Mouse (Mus musculus): ENCODE results near the gene Slc24a4.

The Slc24a4 gene

DNA sequence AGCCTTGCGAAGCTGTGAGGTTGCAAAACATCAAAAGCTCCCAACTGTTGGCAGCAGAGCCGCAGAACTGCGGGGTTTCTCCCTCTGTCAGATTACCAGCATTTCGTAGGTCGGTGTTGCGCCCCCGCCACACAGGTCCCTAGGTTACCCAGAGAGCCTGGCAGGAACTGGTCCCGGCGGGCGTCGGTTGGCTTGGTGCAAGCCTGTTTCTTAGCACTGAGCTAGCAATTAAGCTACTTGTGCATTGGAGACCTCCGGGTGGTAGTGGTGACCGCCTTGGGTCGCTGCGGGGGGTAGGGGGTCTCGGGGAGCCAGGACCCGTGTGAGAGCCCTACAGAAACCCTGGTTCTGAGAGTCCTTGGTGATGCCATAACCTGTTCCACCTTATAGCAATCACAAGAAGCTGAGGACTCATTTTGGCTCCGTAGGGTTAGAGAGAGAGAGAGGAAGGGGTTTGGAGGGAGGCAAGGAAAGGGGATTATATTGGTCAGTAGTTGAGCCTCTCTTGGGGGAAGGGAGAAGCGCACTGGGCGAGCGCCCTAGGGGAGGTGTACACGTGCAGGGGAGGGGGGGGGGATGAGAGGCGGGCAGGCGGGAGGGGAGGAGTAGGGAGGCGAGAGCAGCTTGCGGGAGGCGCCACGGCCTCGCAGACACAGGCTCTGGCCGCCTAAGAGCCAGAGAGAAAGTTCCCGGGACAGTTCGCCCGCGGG lies at the start of gene Slc24a4:
Gene Slc24a4 (plus strand): TSS at position 653 of the 710 bp plus-strand sequence.
- DNase-seq (ENCODE audit: low read depth, low spot score) = peak; percentile 15

DNA sequence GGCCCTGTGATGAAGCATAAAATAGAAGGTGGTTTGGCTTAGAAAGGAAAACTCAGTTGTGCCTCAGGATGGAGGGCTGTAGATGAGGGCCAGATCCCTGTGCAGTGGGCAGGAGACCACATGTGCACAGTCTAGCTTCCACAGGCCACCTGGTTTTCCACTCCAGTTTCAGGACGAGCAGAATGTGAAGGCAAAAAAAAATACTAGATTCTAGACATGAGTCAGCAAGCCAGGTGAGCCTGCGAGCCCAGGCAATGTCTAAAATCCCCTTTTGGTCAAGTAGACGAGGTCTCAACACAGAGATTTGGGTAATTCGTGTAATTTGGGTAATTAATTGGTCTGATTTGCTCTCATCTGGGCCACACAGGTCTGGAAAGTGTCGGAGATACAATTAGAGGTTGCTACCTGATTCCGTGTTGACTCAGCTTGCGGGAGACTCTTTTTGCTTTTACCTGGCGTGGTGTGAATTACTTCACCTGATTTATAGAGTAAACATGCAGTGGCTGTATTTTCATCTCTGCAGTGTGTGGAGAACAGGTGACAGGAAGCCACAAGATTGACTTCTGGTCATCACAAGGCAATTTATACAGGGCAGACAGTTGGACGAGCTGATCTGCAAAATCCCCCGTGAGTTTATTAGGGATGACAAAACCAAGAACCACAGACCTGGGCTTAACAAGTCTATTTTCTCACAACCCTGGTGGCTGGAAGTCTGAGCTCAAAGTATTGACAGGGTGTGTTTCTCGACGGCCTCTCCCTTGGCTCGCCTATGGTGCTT lies 45.7 kb upstream of the Slc24a4 start:
- DNase-seq (ENCODE audit: low read depth, low spot score) = no peak

DNA sequence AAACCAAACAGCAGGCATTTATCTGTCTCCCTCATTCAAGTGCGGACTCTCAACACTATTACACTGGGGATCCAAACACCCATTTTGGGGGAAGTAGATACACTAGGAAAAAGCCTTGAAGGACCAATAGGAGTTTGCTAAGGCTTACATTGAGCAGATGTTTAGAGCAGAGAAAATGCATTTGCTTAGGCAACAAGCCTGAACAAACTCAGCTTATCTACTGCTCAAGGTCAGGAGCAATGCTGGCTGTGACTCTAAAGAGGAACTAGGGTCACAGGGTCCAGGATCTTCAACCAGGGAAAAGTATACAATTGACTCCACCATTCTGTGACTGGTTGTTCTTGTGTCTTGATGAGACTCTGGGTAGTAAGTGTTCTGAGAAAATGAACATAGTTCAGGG lies 38.0 kb upstream of the Slc24a4 start:
- DNase-seq (ENCODE audit: low read depth, low spot score) = no peak

DNA sequence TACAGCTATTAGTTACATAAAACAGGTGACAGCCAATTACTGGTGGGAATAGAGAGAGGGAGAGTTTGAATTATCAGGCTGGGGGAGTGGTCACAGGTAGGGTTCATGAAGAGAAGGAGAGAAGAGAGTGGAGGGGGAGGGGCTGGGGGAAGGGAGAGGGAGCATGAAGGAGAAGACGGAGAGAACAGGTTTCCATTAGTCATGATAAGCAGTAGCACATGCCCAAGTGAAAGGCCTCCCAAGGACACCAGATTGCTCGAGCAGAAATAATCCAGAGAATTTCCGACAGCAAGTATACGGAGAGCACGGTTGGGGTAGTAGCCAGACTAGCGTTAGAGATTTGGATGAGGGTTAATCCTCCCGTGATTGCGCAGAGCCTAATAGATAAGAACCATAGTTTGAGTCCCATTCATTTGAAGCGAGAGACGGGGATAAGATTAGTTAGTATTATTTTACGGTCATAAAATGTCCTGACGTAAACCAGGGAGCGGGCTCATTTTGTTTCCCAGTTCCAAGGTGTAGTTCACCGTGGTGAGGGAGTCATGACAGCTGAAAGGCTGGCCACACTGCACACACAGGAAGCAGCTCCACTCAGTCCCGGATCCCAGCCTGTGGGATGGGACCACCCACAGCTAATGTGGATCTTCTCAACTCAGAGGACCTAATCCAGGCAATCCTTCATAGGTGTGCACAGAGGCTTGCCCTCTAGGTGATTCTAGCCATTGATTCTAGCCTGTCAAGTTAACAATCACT lies 36.0 kb upstream of the Slc24a4 start:
- DNase-seq (ENCODE audit: low read depth, low spot score) = no peak

DNA sequence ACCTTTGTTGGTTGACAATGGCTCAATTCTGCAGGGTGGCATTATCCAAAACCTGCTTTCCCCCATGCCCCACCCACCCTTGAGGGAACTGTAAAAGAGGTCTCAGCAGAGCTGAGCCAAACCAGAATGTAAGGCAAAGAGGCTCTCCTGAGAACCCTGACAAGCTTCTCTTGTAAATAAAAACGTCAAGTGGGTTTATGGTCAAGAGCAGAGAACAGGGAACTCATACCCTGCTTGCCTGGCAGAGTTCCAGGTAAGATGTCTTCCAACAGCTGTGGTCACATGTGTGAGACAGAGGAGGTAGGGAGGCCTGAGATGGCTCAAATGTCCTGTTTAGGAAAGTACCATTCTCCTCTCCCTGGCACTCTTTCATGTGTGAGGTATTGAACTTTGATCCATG lies 22.5 kb upstream of the Slc24a4 start:
- DNase-seq (ENCODE audit: low read depth, low spot score) = no peak

DNA sequence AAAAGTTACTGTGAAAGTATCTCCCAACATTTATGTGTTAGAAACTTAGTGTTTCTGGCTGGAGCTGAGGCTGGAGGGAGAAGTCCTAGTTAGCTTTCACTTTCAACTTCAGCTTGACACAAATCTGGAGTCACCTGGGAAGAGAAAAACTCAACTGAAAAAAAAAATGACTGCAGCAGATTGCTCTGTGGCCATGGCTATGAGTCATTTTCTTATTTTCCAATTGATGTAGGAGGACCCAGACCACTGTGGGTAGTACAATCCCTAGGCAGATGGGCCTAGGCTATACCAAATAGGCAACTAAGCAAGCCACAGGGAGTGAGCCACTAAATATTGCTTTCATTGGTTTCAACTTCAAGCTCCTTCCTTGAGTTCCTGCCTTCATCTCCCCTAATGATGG lies 19.7 kb upstream of the Slc24a4 start:
- no peak for DNase-seq (ENCODE audit: low read depth, low spot score)

DNA sequence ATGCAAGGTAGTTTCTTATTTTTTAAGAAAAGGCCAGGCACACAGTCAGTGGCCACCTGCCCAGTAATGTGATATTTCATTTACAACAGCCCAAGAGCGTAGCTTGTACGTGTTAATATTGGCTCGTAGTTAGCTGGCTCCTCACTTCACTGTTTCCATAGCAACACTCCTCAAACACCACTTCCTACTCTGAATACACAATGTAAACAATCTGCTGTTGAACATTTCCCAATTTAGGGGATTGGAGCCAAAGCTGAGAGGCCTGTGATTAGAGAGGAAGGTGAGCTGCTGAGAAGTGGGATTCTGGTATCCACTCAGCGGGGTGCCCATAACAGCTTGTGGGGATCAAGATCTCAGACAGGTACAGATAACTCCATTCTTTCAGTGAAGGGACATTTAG lies 16.0 kb upstream of the Slc24a4 start:
- no peak for DNase-seq (ENCODE audit: low read depth, low spot score)

DNA sequence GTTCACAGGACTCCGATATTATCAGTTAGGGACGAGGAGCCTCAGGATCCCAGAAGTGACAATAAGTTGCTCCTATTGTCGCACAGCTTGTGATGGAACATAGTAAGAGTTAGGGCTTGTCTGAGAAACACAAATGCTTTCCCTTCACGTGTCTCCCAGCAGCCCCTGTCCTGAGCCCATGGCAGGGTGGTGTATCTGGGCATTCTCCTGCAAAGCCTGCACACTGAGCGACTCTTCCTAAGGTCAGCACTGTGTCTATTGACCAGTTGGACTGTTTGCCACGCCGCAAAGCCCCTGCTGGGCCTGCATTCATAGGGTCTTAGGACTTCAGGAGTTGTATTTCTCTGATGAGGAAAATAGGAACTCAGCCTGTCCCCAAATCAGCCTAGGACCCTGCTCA lies 15.6 kb upstream of the Slc24a4 start:
- DNase-seq (ENCODE audit: low read depth, low spot score) = no peak

DNA sequence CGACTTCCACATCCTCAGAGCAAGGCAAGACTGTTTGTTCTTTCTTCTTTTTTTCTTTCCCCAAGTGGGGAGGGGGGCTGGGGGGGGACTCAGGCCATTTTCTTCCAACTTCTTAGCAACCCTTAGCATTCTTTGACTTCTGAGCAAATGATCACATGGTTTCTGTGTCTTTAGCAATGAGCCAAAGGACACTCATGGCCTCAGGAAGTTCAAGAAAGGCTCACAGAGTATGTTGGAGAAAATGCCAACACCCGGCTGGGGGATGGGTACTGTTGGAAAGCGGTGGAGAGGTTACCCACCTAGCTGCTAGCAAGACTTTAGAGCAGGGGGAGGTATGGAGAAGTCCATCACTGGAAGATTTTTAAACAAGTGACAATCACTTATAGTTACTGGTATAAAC lies 15.1 kb upstream of the Slc24a4 start:
- no peak for DNase-seq (ENCODE audit: low read depth, low spot score)

DNA sequence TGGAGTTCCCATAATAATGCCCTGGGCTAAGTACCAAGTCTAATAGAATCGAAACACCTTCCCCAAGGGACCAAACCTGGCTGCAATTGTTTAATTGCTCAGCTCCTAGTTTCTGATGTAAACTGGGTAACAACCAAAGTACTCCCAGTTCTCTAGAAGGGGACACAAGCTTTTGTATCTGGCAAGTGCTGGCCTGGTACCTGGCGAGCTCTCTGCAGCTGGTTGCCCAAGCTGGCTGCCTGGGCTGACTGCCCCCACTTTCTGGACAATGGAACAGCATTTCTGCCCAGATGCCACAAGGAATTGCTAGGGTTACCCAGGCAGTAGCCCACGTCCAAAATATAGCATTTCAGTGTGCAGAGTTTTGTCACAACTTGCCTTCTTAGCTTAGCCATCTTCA lies 12.0 kb upstream of the Slc24a4 start:
- DNase-seq (ENCODE audit: low read depth, low spot score) = no peak

DNA sequence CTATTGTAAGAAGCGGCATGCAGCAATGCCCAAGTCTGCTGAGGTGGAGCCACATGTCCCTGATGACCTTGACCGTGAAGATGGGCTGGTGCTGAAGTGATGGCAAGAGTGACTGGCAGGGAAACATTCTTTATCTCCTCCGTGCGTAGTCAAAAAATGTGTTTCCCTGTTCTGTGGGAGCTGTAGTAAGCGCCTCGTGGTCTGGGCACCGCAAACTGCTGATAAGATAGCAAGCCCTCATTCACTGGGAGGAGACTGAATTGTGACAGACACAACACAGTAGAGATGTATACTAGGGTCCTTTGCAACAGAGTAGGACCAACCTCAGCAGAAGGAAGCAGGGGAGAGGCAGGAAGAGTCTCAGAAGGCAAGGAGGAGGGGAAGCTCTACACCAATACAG lies 10.5 kb upstream of the Slc24a4 start:
- no peak for DNase-seq (ENCODE audit: low read depth, low spot score)

DNA sequence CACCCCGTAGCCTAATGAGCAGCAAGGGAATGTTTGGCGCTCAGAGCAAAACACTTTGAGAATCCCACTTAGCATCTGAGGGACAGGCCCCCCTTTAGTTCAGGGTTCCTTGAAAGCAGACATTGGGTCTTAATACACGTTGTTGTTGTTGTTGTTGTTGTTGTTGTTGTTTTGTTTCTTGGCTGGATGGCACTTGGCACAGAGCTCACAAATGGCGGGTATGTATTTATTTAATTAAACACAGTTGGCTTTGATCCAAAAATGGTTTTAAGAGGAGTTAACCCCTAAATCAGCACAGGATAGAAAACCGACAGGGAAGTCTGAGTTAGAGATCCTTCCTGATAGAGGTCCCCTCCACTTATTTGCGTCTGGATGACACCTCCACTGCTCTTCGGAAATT lies 932 bp upstream of the Slc24a4 start:
- no peak for DNase-seq (ENCODE audit: low read depth, low spot score)

DNA sequence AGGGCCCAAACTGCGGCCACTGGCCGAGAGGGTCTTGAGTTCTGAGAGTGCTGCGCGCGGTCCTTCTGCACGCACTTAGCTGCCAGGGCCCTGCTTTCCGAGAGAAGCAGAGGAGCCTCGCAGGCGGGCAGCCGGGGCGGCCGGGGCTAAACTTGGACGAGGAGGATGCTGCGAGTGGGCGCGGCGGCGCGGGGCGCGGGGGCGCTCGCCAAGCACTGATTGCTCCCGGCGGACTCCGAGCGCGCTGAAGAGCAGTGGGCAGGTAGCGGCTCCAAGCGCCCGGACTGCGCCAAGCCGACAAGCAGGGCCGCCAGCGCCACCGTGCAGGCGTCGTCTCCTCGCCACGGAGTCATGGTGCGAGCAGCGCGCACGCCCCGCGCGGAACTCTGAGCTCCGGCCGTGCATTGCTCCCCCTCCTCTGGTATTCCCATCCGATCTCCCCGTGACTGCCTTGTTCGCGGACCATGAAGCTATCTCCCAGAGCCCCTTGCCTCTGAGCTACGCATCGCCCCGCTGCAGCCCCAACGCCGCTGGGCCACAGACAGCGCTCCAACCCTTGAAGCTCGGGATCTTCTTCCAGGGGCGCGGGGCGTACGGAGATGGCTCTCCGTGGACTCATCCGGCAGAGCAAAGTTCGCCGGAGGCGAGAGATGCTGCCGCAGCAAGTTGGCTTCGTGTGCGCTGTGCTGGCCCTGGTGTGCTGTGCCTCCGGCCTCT lies 416 bp downstream of the Slc24a4 start:
- DNase-seq (ENCODE audit: low read depth, low spot score) = peak; percentile 36

DNA sequence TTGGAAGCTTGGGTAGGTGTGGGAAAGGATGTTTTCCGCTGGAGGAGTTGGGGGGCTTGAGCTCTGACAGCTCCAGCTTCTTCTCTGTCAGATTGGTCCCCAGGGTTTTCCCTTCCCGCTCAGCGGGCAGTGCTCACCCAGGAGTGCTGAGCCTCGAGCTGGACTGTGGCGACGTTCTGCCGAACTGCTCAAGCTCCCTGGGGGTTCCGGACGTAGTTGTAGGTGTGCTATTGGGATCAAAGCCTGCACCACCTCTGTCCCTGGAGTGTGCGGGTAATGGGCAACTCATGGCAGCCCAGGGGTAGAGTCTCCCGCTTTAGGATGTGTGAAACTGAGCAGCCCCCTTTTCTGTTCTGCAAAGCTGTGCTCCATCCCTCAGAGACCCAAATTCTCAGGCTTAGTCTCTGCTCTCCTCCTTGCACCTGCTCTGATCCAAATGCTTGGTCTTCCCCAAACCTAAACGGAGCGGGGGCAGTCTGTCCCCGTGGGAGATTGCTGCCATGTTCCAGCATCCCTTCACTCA lies 1.0 kb downstream of the Slc24a4 start:
- peak; percentile 7 for DNase-seq (ENCODE audit: low read depth, low spot score)

DNA sequence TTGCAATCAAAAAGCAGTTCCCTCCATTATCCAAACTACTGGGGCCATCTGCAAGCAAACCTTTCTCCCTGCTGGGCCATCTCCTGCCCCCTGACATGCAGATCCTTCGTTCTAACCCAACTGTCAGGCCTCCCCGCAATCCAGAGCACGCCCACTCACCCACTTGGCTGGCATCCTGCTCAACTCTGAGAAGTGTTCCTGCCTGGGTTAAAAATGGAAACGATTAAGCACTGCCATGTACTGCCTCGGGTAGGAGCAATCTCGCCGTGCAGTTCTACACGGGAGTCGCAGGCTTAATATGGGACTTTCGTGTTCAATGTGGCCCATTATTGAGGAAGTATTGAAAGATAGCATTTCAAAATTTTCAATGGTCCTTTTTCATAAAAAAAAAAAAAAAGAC lies 11.2 kb downstream of the Slc24a4 start:
- DNase-seq (ENCODE audit: low read depth, low spot score) = no peak

DNA sequence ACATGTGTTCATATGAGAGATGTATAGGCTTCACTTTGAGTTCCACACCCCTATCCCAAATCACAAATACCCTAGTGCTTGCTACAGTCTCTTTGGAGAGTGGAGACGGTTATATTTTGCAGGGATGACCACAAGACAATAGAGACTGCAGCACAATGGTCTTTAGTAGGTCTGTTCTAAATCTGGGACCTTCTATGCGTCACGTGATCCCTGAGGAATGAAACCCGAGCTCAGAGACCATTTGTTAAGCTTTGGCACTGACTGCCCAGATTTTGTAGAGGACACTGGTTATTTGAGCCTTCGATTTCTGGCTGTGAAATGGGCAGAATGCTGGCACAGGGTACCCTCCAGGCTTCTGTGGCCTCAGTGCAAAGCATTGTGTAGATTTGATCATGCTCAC lies 12.8 kb downstream of the Slc24a4 start:
- DNase-seq (ENCODE audit: low read depth, low spot score) = no peak

DNA sequence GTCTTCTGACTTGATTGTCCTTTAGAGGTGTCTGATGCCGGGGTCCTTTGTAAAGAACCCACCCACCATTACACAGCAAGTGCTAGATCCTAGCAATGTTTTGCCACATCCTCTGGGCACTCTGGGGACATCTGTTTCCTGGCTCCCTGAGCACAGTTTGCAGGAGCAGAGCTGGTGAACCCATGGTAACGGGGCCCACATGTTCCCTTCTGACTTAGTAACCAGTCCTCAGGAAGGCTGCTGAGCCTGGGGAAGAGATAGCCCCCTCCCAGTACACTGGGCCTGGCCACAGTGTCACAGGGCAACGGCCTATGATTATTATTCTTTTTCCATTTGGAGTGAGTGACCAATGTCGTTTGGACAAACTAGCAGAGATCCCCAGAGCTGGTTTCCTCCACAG lies 19.1 kb downstream of the Slc24a4 start:
- DNase-seq (ENCODE audit: low read depth, low spot score) = no peak

DNA sequence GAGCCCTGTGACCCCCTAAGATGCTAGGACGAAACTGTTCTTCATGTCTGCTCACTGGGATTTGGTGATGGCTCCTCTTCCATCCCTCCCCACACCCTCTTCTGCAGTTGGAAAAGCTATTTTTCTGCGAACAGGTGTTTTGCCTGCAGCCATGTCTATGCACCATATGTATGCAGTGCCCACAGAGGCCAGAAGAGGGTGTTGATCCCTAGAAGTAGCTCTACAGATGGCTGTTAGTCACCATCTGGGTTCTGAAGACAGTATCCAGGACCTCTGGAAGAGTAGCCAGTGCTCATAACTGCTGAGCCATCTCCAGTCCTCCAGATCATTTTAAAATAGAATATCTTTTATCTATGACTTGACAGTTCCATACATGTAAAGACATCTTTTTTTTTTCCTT lies 20.2 kb downstream of the Slc24a4 start:
- DNase-seq (ENCODE audit: low read depth, low spot score) = peak; percentile 17

DNA sequence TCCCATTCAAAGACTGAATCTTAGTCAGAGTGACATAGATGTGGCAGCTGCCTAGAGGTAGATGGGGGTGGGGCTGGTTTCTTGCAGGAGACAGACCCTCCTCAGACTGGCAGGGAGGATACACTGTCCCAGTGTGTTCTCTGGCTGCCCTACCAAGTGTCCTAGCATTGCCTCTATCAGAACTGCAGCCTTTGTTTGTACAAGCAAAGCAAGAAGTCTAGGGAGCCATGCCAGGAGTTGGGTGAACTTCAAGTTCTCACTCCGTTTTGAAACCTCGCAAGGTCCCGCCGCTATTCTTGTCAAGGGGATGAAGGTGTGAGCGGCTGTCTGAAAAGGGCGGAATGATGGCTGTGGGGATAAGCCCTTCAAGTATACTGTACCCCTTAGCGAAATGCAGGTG lies 22.7 kb downstream of the Slc24a4 start:
- no peak for DNase-seq (ENCODE audit: low read depth, low spot score)

DNA sequence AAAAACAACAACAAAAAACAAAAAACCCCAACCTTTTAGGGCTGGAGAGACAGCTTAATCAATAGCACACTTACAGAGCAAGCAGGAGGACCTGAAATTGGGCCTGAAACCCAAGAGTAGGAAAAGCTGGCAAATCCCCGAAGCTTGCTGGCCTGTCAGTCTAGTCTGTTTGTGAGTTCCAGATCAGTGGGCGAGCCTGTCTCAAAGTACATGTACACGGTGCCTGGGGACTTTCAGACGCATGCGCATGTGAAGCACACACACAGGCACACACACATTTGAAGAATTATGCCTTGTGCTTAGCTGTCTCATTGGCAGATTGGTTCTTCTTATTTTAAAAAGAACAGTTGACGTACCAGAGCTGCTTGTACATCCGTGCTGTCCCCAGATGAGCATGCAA lies 25.3 kb downstream of the Slc24a4 start:
- no peak for DNase-seq (ENCODE audit: low read depth, low spot score)

DNA sequence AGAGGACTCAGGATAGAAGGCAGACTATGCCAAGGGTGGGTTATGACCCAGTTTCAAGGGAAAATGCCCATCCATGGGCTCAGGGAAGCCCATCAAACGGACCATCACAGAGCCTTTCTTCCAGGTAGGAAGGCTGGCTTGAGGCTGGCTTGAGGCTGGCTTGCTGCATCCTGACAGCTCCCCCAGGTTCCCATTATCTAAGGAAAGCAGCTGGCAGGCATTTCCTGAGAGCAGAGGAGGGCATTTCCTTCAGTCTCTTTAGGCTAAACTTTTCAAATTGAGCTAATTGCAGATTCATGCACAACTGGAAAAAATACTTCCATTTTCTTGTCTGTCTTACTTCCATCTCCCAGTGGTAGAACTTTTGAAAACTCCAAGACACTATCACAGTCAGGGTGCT lies 26.3 kb downstream of the Slc24a4 start:
- no peak for DNase-seq (ENCODE audit: low read depth, low spot score)

DNA sequence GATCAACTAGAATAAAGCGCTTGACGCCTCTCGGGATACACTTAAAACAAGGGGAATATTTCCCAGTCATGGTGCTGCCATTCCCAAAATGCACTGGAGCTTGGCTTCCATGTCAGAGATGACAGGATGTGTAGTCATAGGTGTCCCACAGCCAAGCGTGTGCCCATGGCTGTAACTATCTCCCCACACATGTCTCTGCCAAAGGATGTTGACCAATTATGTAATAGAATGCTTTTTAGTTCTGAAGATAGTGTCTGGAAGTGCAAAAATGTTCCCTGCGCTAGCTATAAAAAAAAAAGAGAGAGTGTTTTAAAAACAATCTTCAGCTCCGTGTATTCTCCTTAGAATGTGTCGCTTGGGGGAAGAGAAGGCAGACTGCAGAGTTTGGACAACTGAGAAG lies 36.1 kb downstream of the Slc24a4 start:
- no peak for DNase-seq (ENCODE audit: low read depth, low spot score)
